Mouse (Mus musculus) small intestine, adult 2 months (tissue): ENCODE measurements around the gene Mrps27.

Experiments
- CTCF ChIP-seq: fragments of 200-500 bp; IDR thresholded peaks from 2 replicates; pipeline ENCODE4 v1.5.1; 2012; ENCODE audit warnings: low read depth, mild to moderate bottlenecking, control low read depth, inconsistent platforms, low read length, moderate library complexity, mixed read lengths; ENCODE audit not compliant: insufficient replicate concordance, insufficient read length; ENCODE audit errors: extremely low read depth
- POLR2A ChIP-seq: fragments of 200-500 bp; IDR thresholded peaks from 2 replicates; pipeline ENCODE4 v1.6.1; 2012; ENCODE audit warnings: low read depth, mild to moderate bottlenecking, control low read depth, inconsistent platforms, low read length, moderate library complexity

DNA sequence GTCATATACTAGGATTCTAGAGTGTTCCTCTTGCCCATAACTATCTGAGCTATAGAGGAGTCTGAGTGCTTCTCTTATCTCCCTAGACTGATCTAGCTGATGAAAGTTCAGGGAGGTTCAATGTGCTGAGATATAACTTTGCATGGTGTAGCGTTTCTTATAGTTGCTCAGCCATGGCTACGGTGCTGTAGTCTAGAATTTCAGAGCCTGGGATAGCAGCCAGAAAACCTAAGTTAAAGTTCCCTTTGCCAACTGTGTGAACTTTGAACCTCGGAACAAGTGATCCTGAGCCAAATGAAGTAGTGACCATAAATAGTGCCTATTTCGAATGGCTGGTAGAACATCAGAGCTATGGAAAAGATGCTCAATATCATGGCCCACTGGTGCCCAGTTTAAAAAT is 115.0 kb downstream of the Mrps27 start:
- no peak for TF ChIP-seq POLR2A
- no peak for TF ChIP-seq CTCF
